9 mouse cellular contexts compared by ENCODE assay signal in the genomic region with DNA sequence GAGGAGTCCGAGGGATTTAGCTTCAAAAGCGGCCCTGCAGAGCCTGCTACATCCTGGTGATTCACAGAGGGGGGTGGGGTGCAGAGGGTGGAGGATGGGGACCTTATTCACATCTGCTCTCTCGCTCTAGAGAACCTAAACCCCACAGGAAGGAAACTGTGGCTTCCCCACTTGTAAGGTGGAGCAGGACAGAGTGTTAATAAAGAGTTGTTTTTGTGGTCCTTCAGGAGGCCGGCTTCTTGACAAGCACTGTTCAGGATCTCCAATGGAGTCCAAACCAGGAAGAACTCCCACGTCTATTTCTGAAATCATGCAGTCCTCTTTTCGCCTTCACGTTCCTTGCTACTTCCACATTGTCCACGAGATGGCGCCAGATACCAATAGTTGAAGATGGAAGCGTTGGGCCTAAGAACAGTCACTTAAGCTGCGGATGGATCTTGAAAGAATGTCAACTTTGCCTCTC. TPM values are rescaled to one million over a fixed set of nuclear protein-coding genes. Genes with fewer than 3 reads are reported as not detected.
DNase-seq lines count a peak whose midpoint lies in the region; ATAC-seq and TF ChIP-seq lines count a peak whose summit lies in the region.
"Had no signal": no experiment of that assay in that cellular context is flagged by ENCODE, and none has a peak within 500 bp of the region (broad histone marks: within the 10 kb centered on the region; RNA-seq: fewer than 3 reads in every experiment).

No protein-coding gene starts in this region.

- DNase-seq in kidney, postnatal 10 days: peak; percentile 89
- peak; percentile 38 for DNase-seq in liver, embryonic 13.5 days

- ATAC-seq in embryonic facial prominence, embryonic 15.5 days (ENCODE audit: insufficient number of reproducible peaks, low FRiP score, low TSS enrichment, low read depth): no peak
- ATAC-seq in heart, embryonic 12.5 days (ENCODE audit: insufficient number of reproducible peaks, low FRiP score): 0 out of 2 replicates have a peak, but pooled peaks have one; percentile 37
- ATAC-seq in liver, embryonic 13.5 days (ENCODE audit: low read depth): no peak
- peak; percentile 29; the same call in 1 of the 2 replicates for ATAC-seq in neural tube, embryonic 13.5 days (ENCODE audit: low read depth)

- no peak overlapping the region for H3ac ChIP-seq in C2C12 (ENCODE audit: control insufficient read depth, insufficient read length, low read depth)

- H3K27me3 ChIP-seq in C2C12 (ENCODE audit: control insufficient read depth, insufficient read depth, insufficient read length): no peaks in the 10 kb centered on the region
- no peaks in the 10 kb centered on the region for H3K27me3 ChIP-seq in embryonic facial prominence, embryonic 15.5 days
- peaks cover 25% of the 10 kb centered on the region for H3K27me3 ChIP-seq in heart, embryonic 12.5 days (replicated peaks)
- peaks cover 6% of the 10 kb centered on the region; the same call in 1 of the 2 replicates for H3K27me3 ChIP-seq in liver, embryonic 13.5 days
- H3K27me3 ChIP-seq in neural tube, embryonic 13.5 days: peaks cover 14% of the 10 kb centered on the region
- H3K27me3 ChIP-seq in testis, adult 2 months (ENCODE audit: control insufficient read depth, insufficient read depth, low read length): no peaks in the 10 kb centered on the region

- TF ChIP-seq POLR2A in bone marrow, adult 2 months (IDR thresholded peaks at IDR 0.05; ENCODE audit: borderline replicate concordance, control insufficient read depth, low read depth, low read length): no peak
- TF ChIP-seq POLR2A in testis, adult 2 months (IDR thresholded peaks at IDR 0.05; ENCODE audit: control insufficient read depth, low read depth, low read length): no peak

- peak overlapping the region; percentile 24; the same call in 1 of the 2 replicates for H3K4me2 ChIP-seq in embryonic facial prominence, embryonic 15.5 days (replicated peaks)
- H3K4me2 ChIP-seq in heart, embryonic 12.5 days: peak overlapping the region; percentile 26; the same call in 1 of the 2 replicates
- H3K4me2 ChIP-seq in liver, embryonic 13.5 days: no peak overlapping the region
- no peak overlapping the region for H3K4me2 ChIP-seq in neural tube, embryonic 13.5 days

- WGBS in bone marrow, adult 2 months: under 1% methylated on average over 11 of the region's 11 CpGs
- 7% methylated on average over 11 of the region's 11 CpGs for WGBS in embryonic facial prominence, embryonic 15.5 days
- 6% methylated on average over 11 of the region's 11 CpGs for WGBS in heart, embryonic 12.5 days
- 6% methylated on average over 11 of the region's 11 CpGs for WGBS in liver, embryonic 13.5 days (ENCODE audit: insufficient replicate concordance)
- WGBS in neural tube, embryonic 13.5 days: 9% methylated on average over 11 of the region's 11 CpGs

- H3K4me1 ChIP-seq in bone marrow, adult 2 months (ENCODE audit: control insufficient read depth, insufficient read depth, low read length): no peaks in the 10 kb centered on the region; the same call in 1 of the 2 replicates
- peaks cover 14% of the 10 kb centered on the region; the same call in 1 of the 2 replicates for H3K4me1 ChIP-seq in embryonic facial prominence, embryonic 15.5 days
- H3K4me1 ChIP-seq in heart, embryonic 12.5 days (replicated peaks): peaks cover 15% of the 10 kb centered on the region
- peaks cover 3% of the 10 kb centered on the region; the same call in 1 of the 2 replicates for H3K4me1 ChIP-seq in liver, embryonic 13.5 days (replicated peaks)
- H3K4me1 ChIP-seq in neural tube, embryonic 13.5 days (replicated peaks): no peaks in the 10 kb centered on the region
- H3K4me1 ChIP-seq in testis, adult 2 months (ENCODE audit: control insufficient read depth, insufficient read depth, low read length): no peaks in the 10 kb centered on the region; the same call in 1 of the 2 replicates

- H3K27ac ChIP-seq in bone marrow, adult 2 months (ENCODE audit: control insufficient read depth, insufficient read depth, low read depth, low read length, poor library complexity): no peak overlapping the region
- no peak overlapping the region for H3K27ac ChIP-seq in embryonic facial prominence, embryonic 15.5 days (replicated peaks)
- H3K27ac ChIP-seq in heart, embryonic 12.5 days (ENCODE audit: poor library complexity, severe bottlenecking): no peak overlapping the region
- H3K27ac ChIP-seq in liver, embryonic 13.5 days: no peak overlapping the region
- H3K27ac ChIP-seq in neural tube, embryonic 13.5 days (replicated peaks): no peak overlapping the region
- no peak overlapping the region for H3K27ac ChIP-seq in testis, adult 2 months (ENCODE audit: control insufficient read depth, insufficient read depth, low read depth, low read length)

- no peaks in the 10 kb centered on the region for H3K79me3 ChIP-seq in C2C12 (ENCODE audit: low read depth)

- no peaks in the 10 kb centered on the region for H3K79me2 ChIP-seq in C2C12 (ENCODE audit: control insufficient read depth, insufficient read depth)

- H3K9ac ChIP-seq in embryonic facial prominence, embryonic 15.5 days: no peak overlapping the region
- H3K9ac ChIP-seq in heart, embryonic 12.5 days: no peak overlapping the region
- H3K9ac ChIP-seq in liver, embryonic 13.5 days: no peak overlapping the region
- peak overlapping the region; percentile 38; the same call in 1 of the 2 replicates for H3K9ac ChIP-seq in neural tube, embryonic 13.5 days

- H3K4me3 ChIP-seq in C2C12 (ENCODE audit: insufficient read depth, poor library complexity, severe bottlenecking): no peak overlapping the region
- no peak overlapping the region for H3K4me3 ChIP-seq in bone marrow, adult 2 months (replicated peaks; ENCODE audit: control insufficient read depth, low read depth, low read length)
- no peak overlapping the region for H3K4me3 ChIP-seq in embryonic facial prominence, embryonic 15.5 days (replicated peaks)
- no peak overlapping the region for H3K4me3 ChIP-seq in heart, embryonic 12.5 days
- H3K4me3 ChIP-seq in liver, embryonic 13.5 days (replicated peaks): no peak overlapping the region
- no peak overlapping the region for H3K4me3 ChIP-seq in neural tube, embryonic 13.5 days
- no peak overlapping the region for H3K4me3 ChIP-seq in testis, adult 2 months (ENCODE audit: control insufficient read depth, low read depth, low read length)
- H3K4me3 ChIP-seq: erythroblast, embryonic 14.5 days had no signal

- peak; percentile 47 for TF ChIP-seq CTCF in C2C12 (IDR thresholded peaks at IDR 0.05; ENCODE audit: control insufficient read depth, insufficient read depth, insufficient read length)
- TF ChIP-seq CTCF in bone marrow, adult 2 months (IDR thresholded peaks at IDR 0.05; ENCODE audit: control insufficient read depth, insufficient read depth, low read length): peak; percentile 70
- TF ChIP-seq CTCF in testis, adult 2 months (IDR thresholded peaks at IDR 0.05; ENCODE audit: control insufficient read depth, insufficient read depth, insufficient replicate concordance, low read depth, low read length): peak; percentile 47; the same call in 1 of the 2 replicates

- H3K9me3 ChIP-seq in embryonic facial prominence, embryonic 15.5 days (replicated peaks): no peaks in the 10 kb centered on the region
- H3K9me3 ChIP-seq in heart, embryonic 12.5 days (replicated peaks): no peaks in the 10 kb centered on the region
- no peaks in the 10 kb centered on the region for H3K9me3 ChIP-seq in liver, embryonic 13.5 days (replicated peaks)
- H3K9me3 ChIP-seq in neural tube, embryonic 13.5 days: no peaks in the 10 kb centered on the region

- H3K36me3 ChIP-seq in C2C12 (ENCODE audit: control insufficient read depth, insufficient read depth): no peaks in the 10 kb centered on the region
- H3K36me3 ChIP-seq in embryonic facial prominence, embryonic 15.5 days: no peaks in the 10 kb centered on the region
- H3K36me3 ChIP-seq in heart, embryonic 12.5 days: no peaks in the 10 kb centered on the region
- H3K36me3 ChIP-seq in liver, embryonic 13.5 days: no peaks in the 10 kb centered on the region
- no peaks in the 10 kb centered on the region for H3K36me3 ChIP-seq in neural tube, embryonic 13.5 days
- no peaks in the 10 kb centered on the region for H3K36me3 ChIP-seq in testis, adult 2 months (ENCODE audit: control insufficient read depth, insufficient read depth, low read length)

RNA-seq across cellular contexts. Expression of a gene that starts 3.0 kb away (rescaled TPM):
- polyA plus RNA-seq in C2C12 (2012; fragmentation: generic; extraction: Trizol): 0.02 TPM
- polyA plus RNA-seq in bone marrow, adult 2 months (2011; ENCODE audit: insufficient read depth, insufficient read length, low replicate concordance, missing spikeins): not detected in 2 replicates
- polyA plus RNA-seq in embryonic facial prominence, embryonic 15.5 days (2015; fragmentation: Nextera tagmentation; extraction: Ambion mirVana): not detected in 2 replicates
- polyA plus RNA-seq in heart, embryonic 12.5 days (2016; fragmentation: Nextera tagmentation; extraction: Ambion mirVana): not detected in 2 replicates
- polyA plus RNA-seq in liver, embryonic 13.5 days (2015; fragmentation: Nextera tagmentation; extraction: Ambion mirVana): not detected in 2 replicates
- not detected in 2 replicates for polyA plus RNA-seq in neural tube, embryonic 13.5 days (2015; fragmentation: Nextera tagmentation; extraction: Ambion mirVana)
- not detected in 2 replicates for polyA plus RNA-seq in testis, adult 2 months (2012; rRNA removed)
- polyA plus RNA-seq: erythroblast, embryonic 14.5 days had no signal

RNA-seq across cellular contexts. Expression of a gene that starts 6.1 kb away (rescaled TPM):
- polyA plus RNA-seq in C2C12 (2012; fragmentation: generic; extraction: Trizol): not detected
- not detected in 2 replicates for polyA plus RNA-seq in bone marrow, adult 2 months (2011; ENCODE audit: insufficient read depth, insufficient read length, low replicate concordance, missing spikeins)
- polyA plus RNA-seq in embryonic facial prominence, embryonic 15.5 days (2015; fragmentation: Nextera tagmentation; extraction: Ambion mirVana): not detected in 2 replicates
- polyA plus RNA-seq in heart, embryonic 12.5 days (2016; fragmentation: Nextera tagmentation; extraction: Ambion mirVana): not detected in 2 replicates
- not detected in 2 replicates for polyA plus RNA-seq in liver, embryonic 13.5 days (2015; fragmentation: Nextera tagmentation; extraction: Ambion mirVana)
- polyA plus RNA-seq in neural tube, embryonic 13.5 days (2015; fragmentation: Nextera tagmentation; extraction: Ambion mirVana): not detected in 2 replicates
- not detected in 2 replicates for polyA plus RNA-seq in testis, adult 2 months (2012; rRNA removed)
- polyA plus RNA-seq: erythroblast, embryonic 14.5 days had no signal

RNA-seq across cellular contexts. Expression of a gene that starts 11.8 kb away (rescaled TPM):
- polyA plus RNA-seq in C2C12 (2012; fragmentation: generic; extraction: Trizol): not detected
- polyA plus RNA-seq in bone marrow, adult 2 months (2011; ENCODE audit: insufficient read depth, insufficient read length, low replicate concordance, missing spikeins): not detected in 2 replicates
- 0.21 TPM in 1 of 2 replicates, not detected in the other for polyA plus RNA-seq in embryonic facial prominence, embryonic 15.5 days (2015; fragmentation: Nextera tagmentation; extraction: Ambion mirVana)
- polyA plus RNA-seq in heart, embryonic 12.5 days (2016; fragmentation: Nextera tagmentation; extraction: Ambion mirVana): 0.18 TPM in 1 of 2 replicates, not detected in the other
- polyA plus RNA-seq in liver, embryonic 13.5 days (2015; fragmentation: Nextera tagmentation; extraction: Ambion mirVana): 3.1 and 6.4 TPM in 2 replicates
- polyA plus RNA-seq in neural tube, embryonic 13.5 days (2015; fragmentation: Nextera tagmentation; extraction: Ambion mirVana): 0.27 and 1.2 TPM in 2 replicates
- polyA plus RNA-seq in testis, adult 2 months (2012; rRNA removed): not detected in 2 replicates
- polyA plus RNA-seq: erythroblast, embryonic 14.5 days had no signal

RNA-seq across cellular contexts. Expression of a gene that starts 45.3 kb away (rescaled TPM):
- 163 TPM for polyA plus RNA-seq in C2C12 (2012; fragmentation: generic; extraction: Trizol)
- polyA plus RNA-seq in bone marrow, adult 2 months (2011; ENCODE audit: insufficient read depth, insufficient read length, low replicate concordance, missing spikeins): 38.4 and 57.7 TPM in 2 replicates
- 184 and 198 TPM in 2 replicates for polyA plus RNA-seq in embryonic facial prominence, embryonic 15.5 days (2015; fragmentation: Nextera tagmentation; extraction: Ambion mirVana)
- 129 and 137 TPM in 2 replicates for polyA plus RNA-seq in heart, embryonic 12.5 days (2016; fragmentation: Nextera tagmentation; extraction: Ambion mirVana)
- polyA plus RNA-seq in liver, embryonic 13.5 days (2015; fragmentation: Nextera tagmentation; extraction: Ambion mirVana): 118 and 131 TPM in 2 replicates
- polyA plus RNA-seq in neural tube, embryonic 13.5 days (2015; fragmentation: Nextera tagmentation; extraction: Ambion mirVana): 220 and 227 TPM in 2 replicates
- polyA plus RNA-seq in testis, adult 2 months (2012; rRNA removed): 73.5 and 76.0 TPM in 2 replicates

RNA-seq across cellular contexts. Expression of a gene that starts 50.5 kb away (rescaled TPM):
- not detected for polyA plus RNA-seq in C2C12 (2012; fragmentation: generic; extraction: Trizol)
- not detected in 2 replicates for polyA plus RNA-seq in bone marrow, adult 2 months (2011; ENCODE audit: insufficient read depth, insufficient read length, low replicate concordance, missing spikeins)
- polyA plus RNA-seq in embryonic facial prominence, embryonic 15.5 days (2015; fragmentation: Nextera tagmentation; extraction: Ambion mirVana): not detected in 2 replicates
- polyA plus RNA-seq in heart, embryonic 12.5 days (2016; fragmentation: Nextera tagmentation; extraction: Ambion mirVana): not detected in 2 replicates
- polyA plus RNA-seq in liver, embryonic 13.5 days (2015; fragmentation: Nextera tagmentation; extraction: Ambion mirVana): not detected in 2 replicates
- not detected in 2 replicates for polyA plus RNA-seq in neural tube, embryonic 13.5 days (2015; fragmentation: Nextera tagmentation; extraction: Ambion mirVana)
- polyA plus RNA-seq in testis, adult 2 months (2012; rRNA removed): 0.05 and 0.09 TPM in 2 replicates
- polyA plus RNA-seq: erythroblast, embryonic 14.5 days had no signal

Comparison
In these comparisons a context has a peak if more than half of its experiments do, and no peak if none do; other contexts are left out.
1. ATAC-seq: peak in heart, embryonic 12.5 days (single experiment) and neural tube, embryonic 13.5 days (single experiment); none in embryonic facial prominence, embryonic 15.5 days (single experiment) and liver, embryonic 13.5 days (single experiment).
2. H3K4me2 ChIP-seq: peak in embryonic facial prominence, embryonic 15.5 days (single experiment) and heart, embryonic 12.5 days (single experiment); none in liver, embryonic 13.5 days (single experiment) and neural tube, embryonic 13.5 days (single experiment).
3. Peak in every context shown above with its lines, with median percentiles within 50 percentile points of each other: CTCF ChIP-seq.